Mouse (Mus musculus) mouse embryonic stem cell (cell line): Measurements from ENCODE around the gene Csta1.
"Not testable (repeated sequence)": the region's sequence is repeated elsewhere in the genome, so short reads cannot be mapped to it uniquely, and the experiment has no call there.

Experiments
- in situ Hi-C, 2 experiments: fragments of 300-500 bp; cut with MboI; formaldehyde crosslinking; loops; 1 replicate in 1 of 2; 3 replicates in 1 of 2; pipeline ENCODE4 v1.14.3; 2019 to 2020; ENCODE audit warnings: low sequenced_read_pairs in 2 of 2, low pct_unique_long_range_greater_than_20kb in 1 of 2, mixed read lengths in 1 of 2; ENCODE audit not compliant: unreplicated experiment in 1 of 2

The Csta1 gene

GRCm38 (mm10) chr16:36131141-36131540, at the start of gene Csta1:
Csta1 (minus strand) TSS chr16:36131241.
- in situ Hi-C loops: no loop called here

- in situ Hi-C loops: no loop called here
These were observed 48.9 kb upstream of the Csta1 start for GRCm38 (mm10) chr16:36179910-36180309.

GRCm38 (mm10) chr16:36176108-36176507, 45.1 kb upstream of the Csta1 start:
- in situ Hi-C loops: no loop called here

DNA sequence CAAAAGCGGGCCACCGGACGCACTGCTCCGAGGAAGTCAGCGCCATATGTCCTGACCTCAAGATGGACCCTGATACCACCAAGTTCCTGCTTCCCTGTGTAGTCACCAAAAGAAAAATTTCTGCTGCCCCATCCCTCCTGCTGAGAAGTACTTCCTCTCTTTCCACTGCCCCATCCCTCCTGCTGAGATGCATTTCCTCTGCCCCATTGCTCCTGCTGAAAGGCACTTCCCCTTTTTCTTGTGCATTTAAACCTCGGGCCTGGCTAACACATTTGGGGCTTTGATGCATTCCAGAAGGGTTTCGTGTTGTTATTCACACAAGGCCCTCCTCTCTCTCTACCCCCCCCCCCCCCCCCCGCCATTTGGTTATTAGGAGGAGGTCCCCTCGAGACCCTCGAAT, 36.8 kb upstream of the Csta1 start:
- in situ Hi-C loops: not testable (repeated sequence)

DNA sequence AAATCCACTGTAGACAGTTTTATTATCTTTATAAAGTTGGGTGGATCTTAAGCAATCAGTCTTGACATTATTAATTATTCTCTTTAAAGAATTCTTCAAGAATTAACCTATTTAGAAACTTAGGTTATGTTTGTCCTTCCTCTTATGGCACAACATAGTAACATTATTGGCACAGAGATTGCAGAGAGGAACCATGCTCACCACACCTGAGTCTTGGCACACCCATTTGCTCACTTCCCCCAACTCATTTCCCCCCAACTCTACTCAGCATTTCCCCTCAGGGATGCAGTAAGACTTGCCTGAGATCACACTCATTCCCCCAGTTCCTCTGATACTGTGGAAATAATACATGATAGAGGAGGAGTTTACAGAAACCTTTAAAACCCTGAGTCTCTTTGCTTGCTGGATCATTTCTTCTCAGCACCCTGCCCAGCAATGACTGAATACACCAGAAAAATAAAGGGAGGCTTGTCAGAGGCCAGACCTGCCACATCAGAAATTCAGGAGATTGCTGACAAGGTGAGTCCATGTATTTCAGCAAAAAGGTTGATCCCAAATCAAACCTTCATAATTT, 25.4 kb upstream of the Csta1 start, which contains the start of gene Stfa2l1:
Gene Stfa2l1 (plus strand): TSS at position 410 of the 574 bp plus-strand sequence.
- in situ Hi-C loops: no loop called here

DNA sequence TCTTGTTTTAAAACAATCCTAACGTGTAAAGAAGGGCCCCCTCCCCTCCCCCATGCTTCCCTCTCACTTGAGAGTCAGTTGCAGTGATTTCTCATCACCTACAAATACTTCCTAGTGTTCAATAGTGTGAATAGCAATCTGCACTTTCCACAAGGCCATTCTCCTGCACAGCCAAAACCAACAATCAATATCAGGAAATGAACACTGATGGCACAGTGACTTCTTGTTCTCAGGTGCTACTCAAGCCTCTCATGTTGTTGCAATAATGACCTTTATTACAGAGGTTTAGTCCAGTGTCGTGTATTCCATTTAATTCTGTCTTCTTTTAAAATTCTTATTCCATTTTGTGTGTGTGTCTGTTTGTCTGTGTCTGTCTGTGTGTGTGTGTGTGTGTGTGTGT, 7.2 kb upstream of the Csta1 start:
- in situ Hi-C loops: no loop called here

- in situ Hi-C loops: no loop called here
These were observed 2.9 kb downstream of the Csta1 start for GRCm38 (mm10) chr16:36128092-36128491.

DNA sequence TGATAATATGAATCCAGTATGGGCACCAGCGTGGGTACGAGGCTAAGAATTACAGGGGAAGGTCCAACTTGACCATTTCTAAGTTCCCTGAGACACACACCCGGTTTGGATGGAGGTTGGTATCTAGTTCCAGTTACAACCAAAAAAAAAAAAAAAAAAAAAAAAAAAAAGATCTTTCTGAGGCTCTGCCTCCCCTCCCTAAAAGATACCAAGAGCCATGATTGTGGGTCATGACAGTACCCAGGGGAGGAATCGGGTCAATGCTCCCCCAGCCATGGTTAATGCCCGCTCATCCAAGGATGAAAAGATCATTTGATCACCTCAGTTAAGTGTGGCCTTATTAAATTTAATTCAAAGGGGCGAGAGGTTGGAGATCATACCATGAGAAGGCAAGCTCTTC, 15.3 kb downstream of the Csta1 start:
- in situ Hi-C loops: not testable (repeated sequence)

GRCm38 (mm10) chr16:36111486-36111885, 19.6 kb downstream of the Csta1 start:
- in situ Hi-C loops: not testable (repeated sequence)

GRCm38 (mm10) chr16:36102211-36102610, 28.8 kb downstream of the Csta1 start:
- in situ Hi-C loops: no loop called here

GRCm38 (mm10) chr16:36101526-36101925, 29.5 kb downstream of the Csta1 start:
- in situ Hi-C loops: no loop called here

DNA sequence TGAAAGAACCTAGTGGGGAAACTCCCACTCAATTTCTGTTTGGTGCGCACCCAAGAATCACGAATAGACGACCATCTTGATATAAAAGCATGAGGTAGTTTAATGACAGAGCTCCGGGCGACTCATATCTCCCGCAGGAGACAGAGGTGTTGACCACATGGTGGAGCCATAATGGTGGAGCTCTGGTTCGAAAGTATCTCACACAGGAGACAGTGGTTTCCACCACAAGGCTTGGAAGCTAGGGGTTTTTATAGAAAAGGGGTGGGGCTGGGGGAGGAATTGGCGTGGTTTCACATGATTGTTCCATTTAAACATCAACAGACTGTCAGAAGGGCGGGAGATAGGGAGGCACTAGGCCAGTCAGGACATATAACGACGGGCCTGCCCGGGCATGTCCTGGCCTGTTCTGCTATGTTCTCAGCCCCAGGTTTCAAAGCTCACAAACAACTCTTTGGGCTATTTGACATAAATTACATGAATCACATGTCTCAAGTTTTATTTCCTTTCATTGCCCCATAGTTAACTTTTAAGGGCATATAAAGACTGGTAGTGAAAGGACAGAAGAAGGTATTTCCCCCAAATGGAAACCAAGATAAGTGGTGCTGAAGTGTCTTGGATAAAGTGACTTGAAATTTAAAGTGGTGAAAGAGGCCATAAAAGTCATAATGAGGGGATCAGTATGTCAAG, 33.1 kb downstream of the Csta1 start:
- in situ Hi-C loops: not testable (repeated sequence)

DNA sequence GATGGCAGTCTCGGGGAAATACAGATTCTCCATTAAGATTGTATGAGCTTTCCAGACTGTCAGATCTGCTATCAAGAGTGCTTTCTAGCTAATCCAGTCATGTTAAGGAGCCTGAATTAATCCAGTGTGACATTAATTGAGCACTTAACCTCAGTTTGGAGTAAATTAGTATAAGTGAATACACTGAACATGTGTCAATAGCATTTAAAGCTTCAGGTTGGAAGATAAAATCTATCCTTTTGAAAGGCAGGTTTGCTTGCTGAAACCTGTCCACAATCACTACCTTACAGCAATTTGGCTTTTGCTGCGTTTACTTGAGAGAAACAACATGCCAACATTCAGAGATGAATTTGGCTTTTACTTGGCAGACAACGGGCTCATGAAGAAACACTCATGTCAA, 37.0 kb downstream of the Csta1 start:
- in situ Hi-C loops: no loop called here

- in situ Hi-C loops: no loop called here
These were observed 40.1 kb downstream of the Csta1 start for GRCm38 (mm10) chr16:36090785-36091509.

DNA sequence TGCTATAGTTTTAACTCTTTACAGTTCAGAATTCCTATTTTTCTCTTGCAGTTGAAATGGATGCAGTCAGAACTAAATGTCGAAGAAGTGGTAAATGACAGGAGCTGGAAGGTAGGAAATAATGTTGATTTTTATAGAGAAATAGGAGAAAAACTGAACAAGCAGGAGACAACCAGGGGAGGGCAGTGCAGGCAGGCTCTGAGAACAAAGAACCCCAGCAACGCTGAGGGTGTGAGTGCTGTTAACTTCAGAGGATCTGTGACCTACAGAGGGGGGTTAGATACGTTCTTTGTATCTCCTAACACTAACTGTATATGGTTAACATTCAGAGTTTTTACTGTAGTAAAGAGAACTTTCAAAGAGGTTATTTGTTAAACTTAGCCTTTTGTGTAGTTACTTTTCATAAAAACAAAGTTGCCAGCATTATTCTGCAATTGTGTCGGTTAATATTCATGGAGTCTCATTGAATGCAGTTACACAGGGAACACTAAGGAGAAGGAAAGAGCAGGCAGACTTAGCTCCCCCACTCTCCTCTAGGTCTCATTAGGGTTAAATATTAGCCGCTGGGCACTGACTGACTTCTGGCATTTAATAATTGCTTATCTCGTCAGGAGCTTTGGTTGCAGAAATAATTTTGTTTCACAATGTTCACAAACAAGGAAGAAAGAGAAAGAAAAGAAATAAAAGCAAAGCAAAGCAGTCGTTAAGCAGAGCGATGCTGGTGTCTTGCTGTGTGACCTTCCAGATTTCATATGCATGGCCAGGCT, 41.0 kb downstream of the Csta1 start:
- in situ Hi-C loops: no loop called here

GRCm38 (mm10) chr16:36089065-36089464, 42.0 kb downstream of the Csta1 start:
- in situ Hi-C loops: no loop called here

DNA sequence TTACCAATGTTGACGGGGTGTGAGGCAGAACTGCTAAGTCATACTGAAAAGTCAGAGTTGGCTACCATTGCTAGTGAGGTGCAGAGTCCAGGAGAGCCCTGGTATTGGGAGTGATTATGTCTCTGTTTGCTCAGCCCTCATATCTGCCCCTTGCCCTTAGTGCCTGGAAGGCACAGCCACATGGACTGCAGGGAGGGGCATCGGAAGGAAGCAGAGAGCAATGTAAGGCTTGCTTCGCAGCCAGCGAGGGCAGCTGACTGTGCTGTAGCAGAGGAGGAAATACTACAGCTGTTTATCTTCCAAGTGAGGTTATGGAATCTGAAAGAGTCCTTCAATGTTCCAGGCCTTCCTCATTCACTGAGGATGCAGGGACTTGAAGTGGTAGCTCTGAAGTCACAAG, 43.2 kb downstream of the Csta1 start:
- in situ Hi-C loops: no loop called here

GRCm38 (mm10) chr16:36079916-36080315, 51.1 kb downstream of the Csta1 start:
- in situ Hi-C loops: no loop called here

DNA sequence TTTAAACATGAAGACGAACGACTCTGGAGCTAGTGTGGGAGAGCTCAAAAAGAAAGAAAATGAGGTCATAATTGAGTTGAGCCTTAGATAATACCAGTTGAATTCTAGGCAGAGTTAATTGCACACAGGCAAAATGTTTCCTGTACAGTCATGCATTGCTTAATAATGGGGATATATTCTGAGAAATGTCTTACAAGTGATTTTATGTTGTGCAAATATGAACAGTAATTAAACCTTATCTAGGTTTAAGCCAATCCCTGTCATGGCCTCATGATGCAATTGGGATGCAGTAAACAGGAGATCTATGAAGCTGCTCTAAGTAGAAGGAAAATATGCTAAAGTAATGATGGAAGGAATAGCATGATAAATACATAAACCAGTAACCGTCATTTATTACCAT, 56.3 kb downstream of the Csta1 start:
- in situ Hi-C loops: no loop called here
